Mouse (Mus musculus): ENCODE results near the gene Anapc7.

- TF ChIP-seq CTCF (IDR thresholded peaks at IDR 0.05; ENCODE audit: insufficient read depth, low read depth, low read length) (no peak), POLR2A (IDR thresholded peaks at IDR 0.05; ENCODE audit: insufficient read depth, low read depth, low read length) (no peak)
Observed at GRCm38 (mm10) chr5:122415465-122415864, 6.0 kb upstream of the Anapc7 start.
